Mouse (Mus musculus) lung, postnatal 0 days (tissue): ENCODE data around the gene Zfand2b.

Experiments
- CTCF ChIP-seq: IDR thresholded peaks from 2 replicates; pipeline ENCODE4 v1.5.1; 2016; ENCODE audit warnings: antibody characterized with exemption, mild to moderate bottlenecking
- EP300 ChIP-seq: IDR thresholded peaks from 2 replicates; pipeline ENCODE4 v1.6.1; 2016; ENCODE audit warnings: antibody characterized with exemption, mild to moderate bottlenecking, control low read depth

GRCm38 (mm10) chr1:75212542-75212941 lies 44.1 kb downstream of the Zfand2b start:
- TF ChIP-seq CTCF (no peak), EP300 (no peak)
